Mouse (Mus musculus): Measurements from ENCODE around the gene Lrrk1. TPM values are rescaled to one million over a fixed set of nuclear protein-coding genes. Genes with fewer than 3 reads are reported as not detected.
A peak's percentile ranks its signal among the peaks of the same experiment; 100 is the strongest.

Gene Lrrk1
- polyA plus RNA-seq, 1 experiment from 2014 or later = 3.7 TPM

DNA sequence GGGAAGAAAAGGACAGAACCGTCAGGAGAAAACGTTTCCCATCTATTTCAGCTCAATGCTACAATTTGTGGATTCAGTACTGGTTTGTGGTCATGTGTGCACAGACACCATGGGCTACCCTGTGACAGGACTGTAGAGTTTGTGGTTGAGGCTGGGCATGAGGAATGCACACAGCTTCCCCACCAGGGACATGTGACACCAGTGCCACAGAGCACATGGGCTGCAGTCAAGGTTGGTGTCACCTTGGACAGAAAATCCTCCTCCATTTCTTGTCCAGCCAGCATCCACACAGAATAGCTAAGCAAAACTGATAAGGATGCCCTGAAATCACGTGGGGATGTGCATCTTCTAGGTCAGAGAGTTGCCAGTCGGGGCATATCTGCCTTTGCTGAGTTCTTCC is 16.7 kb upstream of the Lrrk1 start:
- ATAC-seq (ENCODE audit: low FRiP score) = no peak
- 82% methylated on average over 4 of the region's 4 CpGs for WGBS
- H3K27ac ChIP-seq = no peak overlapping the region
- no peak overlapping the region for H3K9ac ChIP-seq
- H3K4me1 ChIP-seq = peaks cover 12% of the 10 kb centered on the region
- no peak overlapping the region for H3K4me2 ChIP-seq
- no peaks in the 10 kb centered on the region for H3K27me3 ChIP-seq
- no peak overlapping the region for H3K4me3 ChIP-seq (replicated peaks)
- no peaks in the 10 kb centered on the region for H3K9me3 ChIP-seq
- no peaks in the 10 kb centered on the region for H3K36me3 ChIP-seq (replicated peaks)

DNA sequence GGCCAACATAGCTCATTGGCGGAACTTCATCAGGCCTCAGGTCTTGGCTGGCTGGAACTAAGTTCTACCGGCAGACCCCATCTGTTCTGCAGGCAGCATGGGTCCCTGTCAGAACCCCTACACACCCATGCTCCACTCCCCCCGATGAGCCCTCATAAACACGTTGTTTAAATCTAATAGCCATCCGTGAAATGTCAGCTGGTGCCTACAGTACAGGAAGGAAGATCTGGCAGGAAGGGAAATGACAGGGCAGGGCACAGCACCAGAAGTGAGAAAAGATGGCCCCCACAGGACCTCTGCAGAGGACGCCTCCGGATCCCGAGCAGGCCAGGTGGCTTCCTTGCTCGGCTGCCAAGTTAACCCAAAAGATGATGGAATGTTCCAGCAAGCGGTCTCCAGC is 16.0 kb upstream of the Lrrk1 start:
- Histone ChIP-seq H3K9me3 (no peaks in the 10 kb centered on the region), H3K36me3 (replicated peaks) (no peaks in the 10 kb centered on the region), H3K9ac (no peak overlapping the region), H3K4me3 (replicated peaks) (no peak overlapping the region), H3K4me2 (no peak overlapping the region), H3K27ac (no peak overlapping the region), H3K4me1 (peaks cover 12% of the 10 kb centered on the region), H3K27me3 (no peaks in the 10 kb centered on the region)
- 82% methylated on average over 10 of the region's 10 CpGs for WGBS
- no peak for ATAC-seq (ENCODE audit: low FRiP score)

DNA sequence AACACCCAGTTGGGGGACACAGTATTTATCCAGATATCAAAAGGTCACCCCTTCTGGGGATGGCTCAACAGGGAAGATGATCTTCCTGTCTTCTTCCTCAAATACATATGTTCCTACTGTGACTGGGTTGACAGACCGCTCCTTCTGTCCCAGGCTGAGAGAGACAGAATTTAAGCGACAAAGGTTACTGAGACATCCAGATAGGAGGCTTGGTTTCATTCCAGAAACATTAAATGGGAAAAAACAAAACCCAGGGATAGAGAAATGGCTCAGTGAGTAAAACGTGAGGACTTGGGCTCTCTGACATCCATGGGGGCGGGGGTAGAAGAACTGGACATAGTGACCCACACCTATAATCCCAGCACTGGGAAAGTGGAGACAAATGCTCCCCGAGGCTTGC is 14.7 kb upstream of the Lrrk1 start:
- no peaks in the 10 kb centered on the region for H3K36me3 ChIP-seq (replicated peaks)
- no peak overlapping the region for H3K4me2 ChIP-seq
- no peak for ATAC-seq (ENCODE audit: low FRiP score)
- 88% methylated on average over 5 of the region's 5 CpGs for WGBS
- H3K4me3 ChIP-seq (replicated peaks) = no peak overlapping the region
- H3K27me3 ChIP-seq = no peaks in the 10 kb centered on the region
- no peak overlapping the region for H3K27ac ChIP-seq
- peaks cover 12% of the 10 kb centered on the region for H3K4me1 ChIP-seq
- H3K9ac ChIP-seq = no peak overlapping the region
- H3K9me3 ChIP-seq = no peaks in the 10 kb centered on the region

DNA sequence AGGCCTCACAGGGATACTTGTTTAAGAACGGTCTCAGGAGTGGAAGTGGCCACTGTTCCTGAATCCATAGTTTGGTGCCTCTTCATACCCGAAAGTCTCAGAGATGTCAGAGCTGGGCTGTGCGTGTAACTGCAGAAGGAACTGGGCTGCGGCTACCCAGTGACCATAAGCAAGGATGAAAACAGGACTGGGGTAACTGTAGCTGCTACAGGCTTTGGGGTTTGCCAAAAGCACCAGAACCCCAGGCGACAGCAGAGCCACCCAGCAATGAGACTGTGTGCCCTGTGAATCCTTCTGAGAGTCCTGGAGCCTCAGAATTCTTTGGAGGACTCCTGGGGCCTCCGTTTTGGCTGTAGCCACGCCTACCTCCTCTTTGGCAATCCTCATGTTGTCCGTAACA is 13.5 kb upstream of the Lrrk1 start:
- Histone ChIP-seq H3K36me3 (replicated peaks) (no peaks in the 10 kb centered on the region), H3K9ac (no peak overlapping the region), H3K4me2 (no peak overlapping the region), H3K4me3 (replicated peaks) (no peak overlapping the region), H3K4me1 (peaks cover 12% of the 10 kb centered on the region), H3K9me3 (no peaks in the 10 kb centered on the region), H3K27me3 (no peaks in the 10 kb centered on the region), H3K27ac (no peak overlapping the region)
- WGBS = 43% methylated on average over 8 of the region's 8 CpGs
- no peak for ATAC-seq (ENCODE audit: low FRiP score)

DNA sequence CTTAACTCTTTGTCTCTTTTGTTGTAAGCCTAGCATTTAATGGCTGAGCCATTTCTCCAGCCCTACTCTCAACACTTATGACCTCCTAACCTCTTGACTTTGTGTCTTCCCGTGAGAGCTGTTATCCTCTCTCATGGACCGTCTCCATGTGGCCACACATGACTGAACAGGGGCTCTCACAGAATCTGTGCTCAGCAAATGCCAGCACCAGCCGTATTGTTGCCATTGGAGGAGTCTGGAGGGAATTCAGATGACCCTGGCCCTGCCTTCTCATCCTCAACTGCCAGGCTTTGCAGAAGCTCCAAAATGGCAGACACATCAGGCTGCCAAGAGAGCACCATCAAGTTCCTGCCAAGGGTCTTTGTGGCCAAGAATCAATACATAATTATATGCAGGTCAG is 9.1 kb upstream of the Lrrk1 start:
- ATAC-seq (ENCODE audit: low FRiP score) = no peak
- no peak overlapping the region for H3K4me2 ChIP-seq
- H3K9ac ChIP-seq = no peak overlapping the region
- H3K27ac ChIP-seq = no peak overlapping the region
- WGBS = 61% methylated on average over 3 of the region's 3 CpGs
- peaks cover 6% of the 10 kb centered on the region for H3K4me1 ChIP-seq
- no peaks in the 10 kb centered on the region for H3K27me3 ChIP-seq
- no peak overlapping the region for H3K4me3 ChIP-seq (replicated peaks)
- H3K36me3 ChIP-seq (replicated peaks) = no peaks in the 10 kb centered on the region
- H3K9me3 ChIP-seq = no peaks in the 10 kb centered on the region

DNA sequence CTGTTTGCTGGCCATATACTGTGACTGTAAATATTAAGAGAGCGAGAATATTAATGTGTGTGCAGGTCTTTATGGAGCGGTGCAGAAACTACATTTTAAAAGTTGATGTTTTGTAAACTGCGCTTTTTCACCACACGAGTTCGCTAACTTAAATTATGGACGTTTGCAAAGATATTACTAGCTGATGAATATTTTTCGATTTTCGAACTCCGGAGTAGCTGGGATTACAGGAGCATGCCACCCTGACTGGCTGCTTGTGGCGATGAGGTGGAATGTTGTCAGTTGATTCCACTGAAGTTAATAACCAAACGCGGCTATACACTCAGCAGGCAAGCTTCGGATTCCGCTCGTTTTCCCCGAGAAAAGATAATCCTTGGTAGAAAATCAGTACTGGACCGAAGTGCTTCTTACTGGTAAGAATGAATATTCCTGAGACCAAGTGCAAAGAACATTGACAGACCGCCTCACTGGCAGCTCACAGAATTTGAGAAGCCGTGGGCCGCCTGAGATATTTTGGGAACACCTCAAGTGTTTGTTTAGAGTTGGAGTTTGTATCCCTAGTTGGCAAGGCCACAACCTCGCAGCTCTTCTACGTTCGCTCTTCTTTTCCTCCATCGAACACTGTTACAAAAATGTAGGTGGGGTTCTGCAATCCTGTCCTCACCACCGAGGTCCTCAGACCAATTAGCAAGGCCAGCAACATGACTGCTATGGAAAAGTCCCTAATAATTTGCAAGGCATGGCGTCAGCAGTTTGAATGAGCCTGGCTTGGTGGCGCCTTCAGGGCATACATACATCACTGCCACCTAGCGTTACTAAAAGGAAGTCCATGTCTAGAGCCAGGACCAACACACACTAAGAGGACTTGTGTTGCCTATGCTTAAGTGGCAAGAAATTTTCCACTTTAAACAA is 727 bp upstream of the Lrrk1 start:
- Histone ChIP-seq H3K4me3 (replicated peaks) (peak overlapping the region; percentile 61), H3K4me2 (peak overlapping the region; percentile 99), H3K27me3 (peaks cover 23% of the 10 kb centered on the region), H3K4me1 (peaks cover 18% of the 10 kb centered on the region; the same call in 1 of the 2 replicates), H3K27ac (no peak overlapping the region), H3K36me3 (replicated peaks) (no peaks in the 10 kb centered on the region), H3K9me3 (no peaks in the 10 kb centered on the region), H3K9ac (no peak overlapping the region)
- ATAC-seq (ENCODE audit: low FRiP score) = peak; percentile 87; the same call in 1 of the 2 replicates
- 8% methylated on average over 28 of the region's 28 CpGs for WGBS

DNA sequence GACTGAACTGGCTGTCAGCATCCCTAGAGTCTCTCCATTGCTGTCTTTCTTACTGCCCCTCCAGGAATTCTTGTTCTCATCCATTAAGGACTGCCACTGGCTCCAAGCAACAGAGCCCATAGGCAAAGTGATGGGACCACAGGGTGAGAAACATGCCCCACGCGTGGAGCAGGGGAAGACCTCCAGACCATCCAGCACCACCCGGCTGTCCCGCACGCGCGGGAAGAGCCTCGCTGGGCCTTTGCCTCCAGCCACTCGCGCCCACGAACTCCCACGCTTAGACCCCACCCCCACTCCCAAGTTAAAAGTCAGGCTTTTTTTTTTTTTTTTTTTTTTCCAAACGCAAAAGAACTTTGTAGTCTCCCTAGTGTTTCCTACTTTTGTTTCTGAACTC is 734 bp downstream of the Lrrk1 start:
- Histone ChIP-seq H3K27me3 (peaks cover 23% of the 10 kb centered on the region), H3K36me3 (replicated peaks) (no peaks in the 10 kb centered on the region), H3K4me3 (replicated peaks) (peak overlapping the region; percentile 61), H3K9ac (peak overlapping the region; percentile 72; the same call in 1 of the 2 replicates), H3K4me2 (peak overlapping the region; percentile 99), H3K4me1 (peaks cover 18% of the 10 kb centered on the region; the same call in 1 of the 2 replicates), H3K27ac (no peak overlapping the region), H3K9me3 (no peaks in the 10 kb centered on the region)
- 0 out of 2 replicates have a peak, but pooled peaks have one; percentile 36 for ATAC-seq (ENCODE audit: low FRiP score)
- WGBS = 3% methylated on average over 13 of the region's 13 CpGs

DNA sequence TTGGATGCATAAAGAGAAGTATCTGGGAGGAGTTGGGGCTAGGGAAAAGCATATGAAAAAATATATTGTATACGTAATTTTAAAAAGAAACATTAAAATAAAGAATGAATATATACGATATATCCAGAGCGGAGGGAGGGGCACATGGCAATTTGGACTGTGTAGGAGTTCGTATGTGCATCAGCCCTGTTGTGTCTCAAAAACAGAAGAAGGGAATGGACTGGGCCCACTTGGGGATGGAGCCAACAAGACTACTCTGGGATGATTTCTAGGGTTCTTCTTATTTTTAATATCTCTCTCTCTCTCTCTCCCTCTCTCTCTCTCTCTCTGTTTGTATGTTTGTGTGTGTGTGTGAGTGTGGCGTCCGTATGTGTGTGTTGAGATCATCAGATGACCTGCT is 1.7 kb downstream of the Lrrk1 start:
- H3K36me3 ChIP-seq (replicated peaks) = no peaks in the 10 kb centered on the region
- peaks cover 18% of the 10 kb centered on the region; the same call in 1 of the 2 replicates for H3K4me1 ChIP-seq
- H3K27me3 ChIP-seq = peaks cover 23% of the 10 kb centered on the region
- no peak overlapping the region for H3K4me2 ChIP-seq
- H3K9me3 ChIP-seq = no peaks in the 10 kb centered on the region
- ATAC-seq (ENCODE audit: low FRiP score) = no peak
- no peak overlapping the region for H3K4me3 ChIP-seq (replicated peaks)
- no peak overlapping the region for H3K9ac ChIP-seq
- WGBS = 91% methylated on average over 6 of the region's 6 CpGs
- H3K27ac ChIP-seq = no peak overlapping the region

DNA sequence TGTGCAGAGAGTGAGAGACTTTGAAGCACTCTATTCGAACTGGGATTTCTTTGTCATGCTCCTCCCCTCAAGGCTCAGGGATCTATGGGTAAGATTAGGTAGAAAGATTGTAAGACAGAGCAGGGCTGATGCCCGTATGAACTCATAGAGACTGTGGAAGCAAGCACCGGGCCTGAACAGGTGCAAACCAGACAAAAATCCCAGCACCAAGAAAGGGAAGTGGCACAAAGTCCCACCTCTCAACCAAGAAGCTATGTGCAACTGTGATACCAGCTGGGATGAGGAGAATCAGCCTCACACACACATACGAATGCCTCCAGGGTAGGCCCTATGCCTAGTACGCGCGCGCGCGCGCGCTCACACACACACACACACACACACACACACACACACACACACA is 2.3 kb downstream of the Lrrk1 start:
- ATAC-seq (ENCODE audit: low FRiP score) = no peak
- no peak overlapping the region for H3K4me3 ChIP-seq (replicated peaks)
- H3K27me3 ChIP-seq = peaks cover 23% of the 10 kb centered on the region
- WGBS = 95% methylated on average over 12 of the region's 12 CpGs
- no peaks in the 10 kb centered on the region for H3K9me3 ChIP-seq
- no peaks in the 10 kb centered on the region for H3K36me3 ChIP-seq (replicated peaks)
- H3K4me2 ChIP-seq = no peak overlapping the region
- H3K9ac ChIP-seq = no peak overlapping the region
- H3K4me1 ChIP-seq = peaks cover 18% of the 10 kb centered on the region; the same call in 1 of the 2 replicates
- H3K27ac ChIP-seq = no peak overlapping the region

DNA sequence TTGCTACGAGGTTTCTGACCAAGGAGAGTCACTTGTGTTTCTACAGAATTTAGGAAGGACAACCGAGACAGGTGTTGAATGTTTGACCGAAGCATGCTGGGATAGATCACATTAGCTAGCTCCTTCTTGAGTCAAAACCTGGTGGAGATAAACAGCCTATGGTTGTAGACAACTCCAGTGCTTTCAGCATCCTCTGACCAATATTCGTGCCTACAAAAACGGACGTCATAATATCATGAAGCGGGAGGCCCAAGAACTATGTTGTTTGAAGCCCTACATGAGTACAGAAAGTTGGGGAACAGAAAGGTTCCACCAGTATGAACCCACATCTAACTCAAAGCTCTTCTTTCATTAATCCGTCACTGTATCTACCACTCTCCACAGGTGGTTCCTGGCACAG is 3.3 kb downstream of the Lrrk1 start:
- Histone ChIP-seq H3K4me3 (replicated peaks) (no peak overlapping the region), H3K4me2 (no peak overlapping the region), H3K27me3 (peaks cover 21% of the 10 kb centered on the region), H3K27ac (no peak overlapping the region), H3K4me1 (peaks cover 18% of the 10 kb centered on the region; the same call in 1 of the 2 replicates), H3K9ac (no peak overlapping the region), H3K36me3 (replicated peaks) (no peaks in the 10 kb centered on the region), H3K9me3 (no peaks in the 10 kb centered on the region)
- 93% methylated on average over 8 of the region's 8 CpGs for WGBS
- ATAC-seq (ENCODE audit: low FRiP score) = no peak

DNA sequence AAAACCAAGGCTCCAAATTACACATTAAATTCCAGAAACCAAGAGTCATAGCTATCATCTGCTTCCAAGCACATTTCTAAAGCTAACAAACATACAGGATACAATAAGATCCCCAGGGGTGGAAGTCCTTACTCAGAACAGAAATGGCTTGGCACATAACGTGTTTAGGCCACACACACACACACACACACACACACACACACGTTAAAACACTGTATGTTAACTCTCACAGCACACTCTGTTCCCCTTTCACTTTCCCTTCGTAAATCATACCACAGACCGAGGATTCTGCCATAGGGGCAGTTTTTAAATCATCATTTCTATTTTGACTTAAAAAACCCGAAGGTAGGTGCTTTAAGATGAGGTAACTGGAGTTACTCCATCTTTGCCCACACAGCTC is 3.9 kb downstream of the Lrrk1 start:
- WGBS = 85% methylated on average over 5 of the region's 5 CpGs
- H3K36me3 ChIP-seq (replicated peaks) = no peaks in the 10 kb centered on the region
- H3K27ac ChIP-seq = no peak overlapping the region
- no peak overlapping the region for H3K4me3 ChIP-seq (replicated peaks)
- no peak for ATAC-seq (ENCODE audit: low FRiP score)
- no peaks in the 10 kb centered on the region for H3K9me3 ChIP-seq
- H3K4me2 ChIP-seq = no peak overlapping the region
- H3K27me3 ChIP-seq = peaks cover 19% of the 10 kb centered on the region
- H3K4me1 ChIP-seq = peaks cover 18% of the 10 kb centered on the region; the same call in 1 of the 2 replicates
- no peak overlapping the region for H3K9ac ChIP-seq

DNA sequence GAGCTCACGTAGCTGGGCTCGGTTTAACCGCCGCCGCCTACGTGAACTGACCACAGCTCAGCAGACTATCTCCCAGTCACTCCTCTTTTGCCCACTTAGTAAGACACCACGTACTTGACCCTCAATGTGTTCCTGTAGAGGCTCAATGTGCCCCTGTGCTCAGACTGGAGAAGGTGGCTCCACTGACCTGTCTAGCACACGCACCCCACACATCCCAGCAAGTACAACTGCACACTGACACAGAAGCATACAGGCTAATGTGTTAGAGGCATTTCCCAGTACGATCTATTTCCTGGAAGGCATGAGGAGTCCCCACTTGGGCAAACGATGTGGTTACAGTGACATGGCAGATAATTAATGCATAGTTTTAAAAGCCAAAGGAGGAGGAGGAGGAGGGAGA is 11.6 kb downstream of the Lrrk1 start:
- ATAC-seq (ENCODE audit: low FRiP score) = no peak
- Histone ChIP-seq H3K9me3 (no peaks in the 10 kb centered on the region), H3K4me1 (no peaks in the 10 kb centered on the region; the same call in 1 of the 2 replicates), H3K27ac (no peak overlapping the region), H3K9ac (no peak overlapping the region), H3K4me3 (replicated peaks) (no peak overlapping the region), H3K36me3 (replicated peaks) (no peaks in the 10 kb centered on the region), H3K4me2 (no peak overlapping the region), H3K27me3 (no peaks in the 10 kb centered on the region)
- 86% methylated on average over 10 of the region's 10 CpGs for WGBS

DNA sequence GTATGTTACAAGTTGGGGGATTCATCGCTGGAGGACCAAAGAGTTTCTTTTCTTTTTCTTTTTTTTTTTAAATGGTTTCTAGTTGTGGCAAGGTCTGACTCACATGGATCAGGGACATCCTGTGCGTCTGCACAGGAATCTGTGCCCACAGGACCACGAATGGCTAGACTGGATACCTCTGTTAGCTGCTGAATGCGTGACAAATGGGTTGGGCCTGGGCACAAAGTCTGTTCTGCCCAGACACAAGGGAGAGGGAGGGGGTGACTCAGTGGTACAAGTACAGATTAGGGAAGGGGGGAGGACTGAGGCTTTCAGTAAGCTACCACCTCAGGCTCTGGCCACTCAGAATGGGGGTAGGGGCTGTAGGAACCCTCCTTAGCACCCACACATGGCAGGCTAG is 12.4 kb downstream of the Lrrk1 start:
- Histone ChIP-seq H3K27ac (no peak overlapping the region), H3K4me2 (no peak overlapping the region), H3K9me3 (no peaks in the 10 kb centered on the region), H3K4me3 (replicated peaks) (no peak overlapping the region), H3K4me1 (no peaks in the 10 kb centered on the region; the same call in 1 of the 2 replicates), H3K9ac (no peak overlapping the region), H3K36me3 (replicated peaks) (no peaks in the 10 kb centered on the region), H3K27me3 (no peaks in the 10 kb centered on the region)
- WGBS = 89% methylated on average over 4 of the region's 4 CpGs
- no peak for ATAC-seq (ENCODE audit: low FRiP score)

Data from forebrain, embryonic 12.5 days (tissue).